Mouse (Mus musculus) midbrain, embryonic 10.5 days (tissue): ENCODE results near the gene Parp1. TPM values are rescaled to one million over a fixed set of nuclear protein-coding genes. Genes with fewer than 3 reads are reported as not detected.
A peak's percentile ranks its signal among the peaks of the same experiment; 100 is the strongest.
"Not testable (repeated sequence)": the region's sequence is repeated elsewhere in the genome, so short reads cannot be mapped to it uniquely, and the experiment has no call there.

Source experiments
- DNase-seq: peaks from one replicate; pipeline ENCODE4 v3.0.0-alpha.2; 2017; ENCODE audit warnings: low spot score
- H3K27ac ChIP-seq: fragments of 300-500 bp; sonication (generic); replicated peaks from 2 replicates; pipeline ENCODE4 v1.5.1; 2016; ENCODE audit warnings: mild to moderate bottlenecking
- H3K27me3 ChIP-seq: fragments of 300-500 bp; sonication (generic); 2 replicates; pipeline ENCODE4 v1.6.1; 2016; ENCODE audit warnings: low read depth, mild to moderate bottlenecking; ENCODE audit not compliant: poor library complexity, severe bottlenecking
- H3K36me3 ChIP-seq: fragments of 300-500 bp; sonication (generic); 2 replicates; pipeline ENCODE4 v1.6.1; 2016; ENCODE audit warnings: mild to moderate bottlenecking, moderate library complexity
- H3K4me1 ChIP-seq: fragments of 300-500 bp; sonication (generic); 2 replicates; pipeline ENCODE4 v1.6.1; 2016
- H3K4me3 ChIP-seq: fragments of 300-500 bp; sonication (generic); 2 replicates; pipeline ENCODE4 v1.5.1; 2016; ENCODE audit warnings: mild to moderate bottlenecking, moderate library complexity
- H3K9me3 ChIP-seq: fragments of 300-500 bp; sonication (generic); replicated peaks from 2 replicates; pipeline ENCODE4 v1.6.1; 2016; ENCODE audit warnings: mild to moderate bottlenecking
- WGBS: fragments of 180-500 bp; shearing (Covaris S2); methylation state at CpG from one replicate; pipeline ENCODE4 v1.1.7; 2016; 5-methylcytosine and 5-hydroxymethylcytosine counted together
- polyA plus RNA-seq: library from polyadenylated mRNA; unstranded; fragments of >200 nt; fragmentation: Nextera tagmentation; extraction: Ambion mirVana; gene quantifications from 2 replicates; pipeline ENCODE4 v1.2.1, GENCODE M21; 2016

Gene Parp1
- polyA plus RNA-seq, 1 experiment from 2014 or later, result 311 TPM

DNA sequence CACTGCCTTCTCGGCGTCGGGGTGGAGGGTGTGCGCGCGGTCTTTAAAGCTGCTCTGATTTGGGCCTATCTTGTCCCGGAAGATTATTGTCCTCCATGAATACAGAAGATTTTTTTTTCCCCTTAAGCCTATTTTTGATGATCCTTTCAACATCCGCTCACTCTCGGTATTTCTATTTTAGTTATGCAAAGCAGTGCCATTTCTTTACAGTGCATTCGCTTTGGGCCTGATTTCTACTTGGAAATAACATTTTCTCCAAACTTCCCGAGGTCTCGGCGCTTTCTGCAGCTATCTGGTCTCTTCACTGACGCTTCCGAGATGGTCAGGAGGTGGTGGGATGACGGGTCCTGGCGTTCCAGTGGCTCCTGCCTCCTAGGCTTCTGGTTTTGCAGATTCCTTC lies 729 bp downstream of the Parp1 start:
- no peak for DNase-seq
- H3K4me1 ChIP-seq, result peaks cover 27% of the 10 kb centered on the region
- H3K4me3 ChIP-seq, result peak overlapping the region; percentile 95
- peak overlapping the region; percentile 97 for H3K27ac ChIP-seq
- no peaks in the 10 kb centered on the region for H3K27me3 ChIP-seq
- H3K36me3 ChIP-seq, result peaks cover 38% of the 10 kb centered on the region
- H3K9me3 ChIP-seq, result peaks cover 22% of the 10 kb centered on the region
- under 1% methylated on average over 17 of the region's 17 CpGs for WGBS

DNA sequence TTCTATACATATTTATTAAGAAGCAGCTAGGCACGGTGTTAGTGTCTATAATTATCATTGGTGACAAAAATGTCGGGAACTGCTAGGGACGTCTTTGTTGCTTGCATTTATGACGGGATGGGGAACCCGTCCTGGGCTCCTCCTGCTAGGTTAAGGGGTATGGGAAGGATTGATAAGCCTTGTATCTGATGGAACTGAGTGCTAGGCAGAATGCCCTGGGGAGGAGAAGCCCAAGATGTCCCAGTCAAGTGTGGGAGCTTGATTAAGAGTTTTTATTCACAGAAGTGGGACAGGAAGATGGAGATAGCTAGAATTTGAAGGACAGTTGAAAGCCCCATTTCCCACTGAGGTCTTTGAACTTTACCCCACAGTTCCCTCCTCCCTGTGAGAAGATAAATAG lies 1.5 kb downstream of the Parp1 start:
- DNase-seq, result no peak
- H3K4me3 ChIP-seq, result peak overlapping the region; percentile 95
- WGBS, result 24% methylated on average over 5 of the region's 5 CpGs
- peaks cover 27% of the 10 kb centered on the region for H3K4me1 ChIP-seq
- peaks cover 45% of the 10 kb centered on the region for H3K36me3 ChIP-seq
- no peaks in the 10 kb centered on the region for H3K27me3 ChIP-seq
- H3K27ac ChIP-seq, result peak overlapping the region; percentile 97
- peaks cover 22% of the 10 kb centered on the region for H3K9me3 ChIP-seq

DNA sequence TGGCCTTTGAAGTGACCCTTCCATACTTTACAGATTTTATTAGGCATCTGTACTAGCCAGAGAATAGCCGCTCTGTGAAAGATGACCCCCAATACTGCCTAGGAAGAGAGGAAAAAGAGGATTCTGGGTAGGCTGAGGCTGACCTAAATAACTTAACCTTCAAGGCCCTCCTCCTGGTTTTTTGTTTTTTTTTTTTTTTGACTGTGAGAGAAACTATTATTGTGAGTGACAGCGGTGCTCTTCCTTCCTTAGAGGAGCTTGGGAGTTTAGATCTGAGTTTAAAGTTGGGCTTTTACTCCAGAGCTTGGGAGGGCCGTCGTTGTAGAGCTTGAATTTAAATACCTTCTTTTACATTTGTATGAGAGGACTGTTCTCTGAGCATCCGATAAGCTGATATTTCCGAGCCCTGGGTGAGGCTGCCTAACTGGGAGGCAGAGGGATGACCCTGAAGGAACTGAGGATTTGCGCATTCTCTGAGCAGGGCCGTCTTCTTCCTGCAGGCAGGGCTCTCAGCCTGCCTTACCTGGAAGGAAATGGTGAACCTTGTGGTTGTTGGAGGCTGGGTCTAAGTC lies 2.4 kb downstream of the Parp1 start:
- Histone ChIP-seq H3K4me3 (peak overlapping the region; percentile 95), H3K27ac (no peak overlapping the region), H3K27me3 (no peaks in the 10 kb centered on the region), H3K9me3 (peaks cover 22% of the 10 kb centered on the region), H3K36me3 (peaks cover 53% of the 10 kb centered on the region), H3K4me1 (peaks cover 27% of the 10 kb centered on the region)
- WGBS, result 75% methylated on average over 8 of the region's 8 CpGs
- no peak for DNase-seq

DNA sequence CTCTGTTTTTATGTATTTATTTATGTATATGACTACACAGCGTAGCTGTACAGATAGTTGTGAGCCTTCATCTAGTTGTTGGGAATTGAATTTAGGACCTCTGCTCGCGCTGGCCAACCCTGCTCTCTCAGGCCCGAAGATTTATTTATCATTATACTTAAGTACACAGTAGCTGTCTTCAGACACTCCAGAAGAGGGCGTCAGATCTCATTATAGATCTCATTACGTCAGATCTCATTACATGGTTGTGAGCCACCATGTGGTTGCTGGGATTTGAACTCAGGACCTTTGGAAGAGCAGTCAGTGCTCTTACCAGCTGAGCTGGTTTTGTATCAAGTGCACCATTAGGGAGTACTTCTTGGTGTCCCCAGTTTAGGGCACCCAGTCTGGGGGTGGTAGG lies 3.0 kb downstream of the Parp1 start:
- H3K4me3 ChIP-seq, H3K27me3 ChIP-seq, H3K27ac ChIP-seq, DNase-seq: not testable (repeated sequence)
- peaks cover 22% of the 10 kb centered on the region for H3K9me3 ChIP-seq
- peaks cover 27% of the 10 kb centered on the region for H3K4me1 ChIP-seq
- WGBS, result 85% methylated on average over 6 of the region's 6 CpGs
- peaks cover 59% of the 10 kb centered on the region for H3K36me3 ChIP-seq

DNA sequence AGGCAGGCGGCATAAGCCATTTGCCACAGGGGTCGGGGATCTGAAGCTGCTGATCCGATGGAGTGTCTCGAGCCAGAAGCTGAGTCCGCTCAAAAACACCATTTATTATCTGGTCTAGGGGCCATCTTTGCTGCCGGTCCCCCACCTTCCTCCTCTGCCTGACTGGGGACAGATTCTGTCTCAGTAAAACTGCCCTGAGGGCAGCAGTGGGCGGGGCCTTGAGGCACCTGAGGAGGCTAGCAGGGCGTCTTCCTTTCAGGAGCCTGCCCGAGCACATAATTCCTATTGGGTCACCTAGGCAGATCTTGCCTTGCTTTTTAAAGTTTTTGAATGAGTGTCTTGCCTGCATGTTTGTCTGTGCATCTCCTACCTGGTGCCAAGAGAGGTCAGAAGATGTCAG lies 3.4 kb downstream of the Parp1 start:
- H3K36me3 ChIP-seq, result peaks cover 64% of the 10 kb centered on the region
- no peak for DNase-seq
- no peak overlapping the region for H3K27ac ChIP-seq
- H3K9me3 ChIP-seq, result peaks cover 22% of the 10 kb centered on the region
- peaks cover 27% of the 10 kb centered on the region for H3K4me1 ChIP-seq
- no peaks in the 10 kb centered on the region for H3K27me3 ChIP-seq
- H3K4me3 ChIP-seq, result no peak overlapping the region
- WGBS, result 93% methylated on average over 9 of the region's 9 CpGs

DNA sequence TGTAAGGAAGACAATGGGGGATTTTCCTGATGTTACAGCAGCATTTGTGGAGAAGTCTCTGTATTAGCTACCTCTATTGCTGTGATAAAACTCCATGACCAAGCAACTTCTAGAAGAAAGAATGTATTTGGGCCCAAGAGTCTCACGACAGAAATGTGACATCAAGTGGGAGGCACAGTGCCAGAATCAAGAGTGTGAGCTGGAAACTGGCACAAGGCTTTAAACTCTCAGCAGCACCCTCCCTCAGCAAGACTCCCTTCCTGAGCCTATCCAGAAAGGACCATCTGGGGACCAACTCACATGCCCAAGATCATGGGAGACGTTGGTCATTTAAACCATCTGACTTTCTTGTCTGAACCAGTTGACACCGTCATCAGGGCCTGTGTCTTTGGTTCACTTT lies 7.8 kb downstream of the Parp1 start:
- Histone ChIP-seq H3K36me3 (peaks cover 99% of the 10 kb centered on the region), H3K4me1 (no peaks in the 10 kb centered on the region; the same call in 1 of the 2 replicates), H3K9me3 (peaks cover 22% of the 10 kb centered on the region), H3K27ac (no peak overlapping the region), H3K27me3 (no peaks in the 10 kb centered on the region), H3K4me3 (no peak overlapping the region)
- DNase-seq, result no peak
- 95% methylated on average over 3 of the region's 3 CpGs for WGBS

DNA sequence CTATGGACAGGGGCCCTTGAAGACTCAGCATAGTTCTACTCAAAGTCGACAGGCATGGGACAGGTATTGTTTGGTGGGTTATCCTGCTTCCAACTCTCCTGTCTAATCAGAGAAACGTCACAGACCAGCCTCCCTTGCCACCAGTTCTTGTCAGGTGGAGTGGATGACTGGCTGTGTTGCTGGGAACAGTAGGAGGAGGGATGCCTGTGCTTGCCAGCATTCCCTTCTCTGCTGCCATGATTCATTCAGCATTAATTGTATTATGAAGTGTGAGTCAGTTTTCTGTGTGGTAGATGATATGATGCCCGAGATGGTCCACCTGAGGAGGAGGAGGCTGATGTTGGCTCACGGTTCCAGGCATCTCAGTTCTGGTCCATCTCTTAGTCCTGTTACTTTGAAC lies 9.1 kb downstream of the Parp1 start:
- Histone ChIP-seq H3K27ac (no peak overlapping the region), H3K4me1 (no peaks in the 10 kb centered on the region), H3K36me3 (peaks cover 99% of the 10 kb centered on the region), H3K4me3 (no peak overlapping the region), H3K9me3 (peaks cover 12% of the 10 kb centered on the region), H3K27me3 (no peaks in the 10 kb centered on the region)
- no peak for DNase-seq
- WGBS, result 84% methylated on average over 4 of the region's 4 CpGs

DNA sequence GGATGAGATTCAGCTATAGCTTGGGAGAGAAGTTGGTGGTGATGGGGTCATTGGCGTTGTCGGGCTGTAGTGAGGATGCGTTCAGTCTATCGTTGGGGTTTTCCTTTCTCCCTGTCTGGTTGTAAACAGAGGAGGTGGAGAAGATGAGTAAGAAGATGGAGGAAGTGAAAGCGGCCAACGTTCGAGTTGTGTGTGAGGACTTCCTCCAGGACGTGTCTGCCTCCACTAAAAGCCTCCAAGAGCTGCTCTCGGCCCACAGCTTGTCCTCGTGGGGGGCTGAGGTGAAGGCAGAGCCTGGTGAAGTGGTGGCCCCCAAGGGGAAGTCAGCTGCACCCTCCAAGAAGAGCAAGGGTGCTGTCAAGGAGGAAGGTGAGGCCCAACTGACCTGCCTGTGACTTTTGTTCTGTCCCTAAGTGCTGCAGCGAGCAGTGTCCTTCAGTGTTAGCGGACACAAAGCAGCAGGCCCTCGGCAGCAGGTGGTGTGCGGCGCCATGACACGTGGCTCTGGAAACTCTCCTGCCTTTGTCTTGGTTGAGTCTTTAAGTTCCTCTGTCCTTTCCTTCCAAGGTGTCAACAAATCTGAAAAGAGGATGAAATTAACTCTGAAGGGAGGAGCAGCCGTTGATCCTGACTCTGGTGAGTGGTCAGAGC lies 19.2 kb downstream of the Parp1 start:
- no peak overlapping the region for H3K4me3 ChIP-seq
- H3K27me3 ChIP-seq, result no peaks in the 10 kb centered on the region
- peaks cover 100% of the 10 kb centered on the region for H3K36me3 ChIP-seq
- no peak for DNase-seq
- H3K9me3 ChIP-seq, result no peaks in the 10 kb centered on the region
- WGBS, result 94% methylated on average over 17 of the region's 17 CpGs
- no peaks in the 10 kb centered on the region for H3K4me1 ChIP-seq
- no peak overlapping the region for H3K27ac ChIP-seq

DNA sequence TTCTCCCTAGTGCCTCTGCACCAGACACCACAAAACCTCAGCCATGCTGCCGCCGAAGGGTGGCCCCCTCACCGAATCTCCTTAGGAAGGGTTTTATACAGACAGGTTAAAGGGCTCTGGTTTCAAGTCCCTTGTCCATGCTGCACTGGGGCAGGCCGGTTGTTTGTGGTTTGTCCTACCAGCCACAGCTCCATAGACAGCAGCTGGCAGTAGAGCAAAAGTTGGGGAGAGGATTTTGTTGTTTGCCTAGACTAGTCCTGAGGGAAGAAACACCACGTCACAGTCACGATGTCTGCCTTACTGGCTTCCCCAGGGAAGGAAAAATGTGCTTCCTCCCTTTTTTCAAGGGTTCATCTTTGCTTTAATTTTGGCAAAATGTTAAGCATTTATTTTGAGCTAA lies 31.9 kb downstream of the Parp1 start:
- Histone ChIP-seq H3K4me3 (no peak overlapping the region), H3K4me1 (no peaks in the 10 kb centered on the region), H3K9me3 (no peaks in the 10 kb centered on the region), H3K36me3 (peaks cover 98% of the 10 kb centered on the region), H3K27me3 (no peaks in the 10 kb centered on the region), H3K27ac (no peak overlapping the region)
- WGBS, result 92% methylated on average over 6 of the region's 6 CpGs
- DNase-seq, result no peak

DNA sequence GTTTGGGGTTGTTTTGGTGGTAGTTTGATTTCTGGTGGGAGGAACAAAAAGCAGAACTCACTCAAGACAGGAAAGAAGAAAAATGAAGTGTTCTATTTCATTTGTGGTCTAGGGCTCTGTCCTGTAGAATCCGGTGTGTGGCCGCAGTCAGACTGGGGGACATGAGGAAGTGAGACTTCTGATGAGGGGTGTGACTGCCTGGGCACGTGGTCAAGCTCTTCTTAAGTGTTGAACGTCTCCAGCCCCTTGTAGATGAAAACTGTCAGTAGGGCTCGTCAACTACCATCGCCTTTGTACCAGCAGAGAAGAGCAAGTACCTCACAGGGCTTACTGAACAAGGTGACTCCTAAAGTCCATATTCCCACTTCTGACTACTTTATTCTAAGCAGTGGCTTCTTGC lies 33.1 kb downstream of the Parp1 start:
- Histone ChIP-seq H3K27me3 (no peaks in the 10 kb centered on the region), H3K36me3 (peaks cover 92% of the 10 kb centered on the region), H3K4me1 (no peaks in the 10 kb centered on the region), H3K9me3 (no peaks in the 10 kb centered on the region), H3K27ac (no peak overlapping the region), H3K4me3 (no peak overlapping the region)
- 92% methylated on average over 6 of the region's 6 CpGs for WGBS
- no peak for DNase-seq

DNA sequence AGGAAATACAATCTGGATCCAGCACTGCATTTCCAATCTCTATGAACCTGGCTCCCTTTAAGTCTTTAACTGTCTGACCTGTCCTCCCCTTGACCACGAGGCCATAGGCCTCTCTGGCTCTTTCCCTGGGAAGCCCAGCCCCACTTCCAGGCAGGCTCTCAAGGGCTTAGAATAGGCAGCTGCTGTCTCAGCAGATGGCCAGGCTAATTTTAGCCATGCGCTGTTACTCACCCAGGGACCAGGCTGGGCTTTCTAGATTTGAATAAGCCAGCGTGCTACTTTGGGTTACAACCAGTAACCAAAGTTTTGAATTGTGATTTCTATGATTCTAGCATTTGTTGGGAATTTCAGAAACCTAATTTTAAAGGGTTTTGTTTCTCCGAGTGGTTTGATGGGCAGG lies 35.9 kb downstream of the Parp1 start:
- Histone ChIP-seq H3K9me3 (no peaks in the 10 kb centered on the region), H3K27me3 (no peaks in the 10 kb centered on the region), H3K4me1 (no peaks in the 10 kb centered on the region), H3K27ac (no peak overlapping the region), H3K4me3 (no peak overlapping the region), H3K36me3 (peaks cover 69% of the 10 kb centered on the region)
- no peak for DNase-seq
- WGBS, result 83% methylated on average over 4 of the region's 4 CpGs

DNA sequence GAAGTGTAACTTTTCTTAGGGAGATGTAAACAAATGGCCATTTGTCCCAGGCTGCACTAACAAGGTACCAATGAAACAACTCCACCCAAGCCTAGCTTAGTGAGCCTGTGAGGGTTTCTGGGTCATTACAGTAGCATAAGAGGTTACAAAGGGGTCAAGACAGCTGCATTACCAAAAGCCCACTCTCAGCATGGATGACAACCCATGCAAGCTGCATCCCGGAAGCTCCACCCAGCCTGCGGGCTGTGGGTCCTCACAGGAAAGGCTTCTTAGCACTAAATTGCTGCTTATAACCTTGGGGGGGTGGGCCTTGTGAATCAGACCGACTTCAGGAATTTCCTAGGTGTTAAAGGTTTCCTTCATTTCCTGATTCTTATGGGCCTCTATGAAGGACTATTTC lies 37.4 kb downstream of the Parp1 start:
- Histone ChIP-seq H3K36me3 (peaks cover 53% of the 10 kb centered on the region), H3K9me3 (no peaks in the 10 kb centered on the region), H3K27ac (no peak overlapping the region), H3K4me1 (no peaks in the 10 kb centered on the region), H3K27me3 (no peaks in the 10 kb centered on the region), H3K4me3 (no peak overlapping the region)
- WGBS, result 85% methylated on average over 3 of the region's 3 CpGs
- DNase-seq, result no peak

DNA sequence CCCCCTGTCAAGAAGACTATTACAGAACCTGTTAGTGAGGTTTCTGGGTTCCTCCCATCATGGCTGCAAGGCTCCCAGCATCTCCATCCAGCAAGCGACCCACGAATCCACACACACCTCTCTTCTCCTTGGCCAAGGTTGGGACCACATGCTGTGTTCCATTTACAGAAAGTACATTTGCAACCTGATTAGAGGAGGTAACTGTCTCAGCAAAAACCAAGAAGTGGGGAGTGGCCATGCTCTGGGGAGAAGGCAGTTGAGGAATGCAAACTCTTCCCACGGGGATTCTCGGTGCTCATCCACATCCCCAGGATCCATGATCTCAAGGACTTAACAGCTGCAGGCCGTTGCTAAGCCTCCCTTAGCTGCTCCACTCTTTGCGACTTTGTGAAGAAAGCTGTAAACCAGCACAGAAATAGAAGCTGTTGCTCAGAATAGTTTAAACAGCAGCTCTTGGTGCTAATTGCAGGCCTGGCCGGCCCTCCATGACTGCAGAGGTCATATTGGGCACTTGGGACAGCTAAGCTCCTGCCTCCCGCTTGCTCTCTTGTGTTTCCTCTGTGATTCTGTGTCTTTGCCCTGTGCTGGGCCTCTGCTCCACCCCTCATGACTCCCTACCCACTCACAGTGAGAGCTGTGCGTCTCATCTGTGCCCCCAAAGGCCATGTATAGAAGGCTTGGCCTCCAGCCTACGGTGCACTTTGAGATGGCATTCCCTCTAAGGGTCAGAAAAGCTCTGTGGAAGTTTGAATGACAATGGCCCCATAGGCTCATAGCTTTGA lies 38.3 kb downstream of the Parp1 start:
- no peaks in the 10 kb centered on the region for H3K27me3 ChIP-seq
- 81% methylated on average over 10 of the region's 10 CpGs for WGBS
- DNase-seq, result no peak
- H3K4me1 ChIP-seq, result no peaks in the 10 kb centered on the region
- H3K9me3 ChIP-seq, result peaks cover 6% of the 10 kb centered on the region; the same call in 1 of the 2 replicates
- no peak overlapping the region for H3K4me3 ChIP-seq
- peaks cover 45% of the 10 kb centered on the region for H3K36me3 ChIP-seq
- H3K27ac ChIP-seq, result no peak overlapping the region
